Mouse (Mus musculus): Measurements from ENCODE around the gene Rpl29.

Gene Rpl29

DNA sequence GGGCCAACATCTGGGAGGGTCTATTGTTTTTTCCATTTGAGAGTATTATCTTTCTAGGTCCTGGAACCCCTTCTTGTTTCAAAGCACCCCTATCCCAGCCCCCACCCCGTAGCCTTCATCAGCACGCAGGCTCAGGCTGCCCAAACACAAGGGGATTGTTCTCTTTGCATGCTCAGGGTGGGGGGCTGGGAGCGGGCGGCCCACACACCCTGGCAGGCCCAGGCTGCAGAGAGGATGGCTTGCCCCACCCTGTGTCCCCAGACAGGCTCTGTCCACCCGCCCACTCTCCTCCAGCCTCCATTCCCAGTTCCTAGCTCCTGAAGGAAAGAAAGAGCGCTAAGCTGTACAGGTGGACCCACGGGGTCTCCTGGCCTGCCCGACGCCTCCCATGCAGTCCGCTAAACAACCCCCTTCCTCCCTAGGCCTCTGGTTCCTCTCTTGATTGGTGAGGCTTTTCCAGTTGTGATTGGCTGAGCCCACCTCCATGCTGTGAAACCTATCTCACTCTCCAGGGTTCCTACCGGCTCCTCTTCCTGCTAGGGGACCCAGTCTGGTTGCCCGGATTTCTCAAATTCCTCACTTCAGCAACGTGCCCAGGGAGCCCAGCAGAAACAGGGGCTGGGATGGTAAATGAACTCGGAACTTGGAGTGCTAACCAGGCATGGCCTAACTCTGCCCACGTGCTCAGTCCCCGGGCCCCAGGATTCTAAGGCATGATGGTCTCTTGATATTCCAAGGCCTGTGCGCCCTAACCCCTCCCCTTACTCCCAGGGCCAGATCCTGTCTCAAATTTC lies 25.8 kb downstream of the Rpl29 start:
- in situ Hi-C loops (cut with MboI; ENCODE audit: low sequenced_read_pairs) = no loop called here

- in situ Hi-C loops (cut with MboI; ENCODE audit: low sequenced_read_pairs) = no loop called here
These were observed 27.3 kb downstream of the Rpl29 start for GRCm38 (mm10) chr9:106456325-106457162.

GRCm38 (mm10) chr9:106457163-106457559 lies 27.9 kb downstream of the Rpl29 start:
- in situ Hi-C loops (cut with MboI; ENCODE audit: low sequenced_read_pairs) = no loop called here

- in situ Hi-C loops (cut with MboI; ENCODE audit: low sequenced_read_pairs) = no loop called here
These were observed 28.7 kb downstream of the Rpl29 start for GRCm38 (mm10) chr9:106457920-106458319.

DNA sequence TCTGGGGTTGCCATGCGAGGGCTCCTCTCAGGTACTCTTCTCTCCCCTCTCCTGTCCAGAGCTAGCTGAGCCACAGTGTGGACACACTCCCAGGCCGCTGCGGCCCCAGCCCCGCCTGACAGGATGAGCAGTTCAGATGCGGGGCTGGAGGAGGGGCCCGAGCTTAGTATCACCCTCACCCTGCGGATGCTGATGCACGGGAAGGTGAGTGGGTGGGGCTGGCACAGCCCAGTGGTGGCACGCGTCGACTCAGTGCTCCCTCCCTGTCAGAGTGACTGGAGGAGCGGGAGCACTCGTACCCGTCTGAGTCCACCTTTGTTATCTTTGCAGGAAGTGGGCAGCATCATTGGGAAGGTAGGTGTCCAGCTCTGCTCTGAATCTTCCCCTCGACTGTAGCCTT lies 30.7 kb downstream of the Rpl29 start:
- in situ Hi-C loops (cut with MboI; ENCODE audit: low sequenced_read_pairs) = no loop called here

GRCm38 (mm10) chr9:106460401-106461025 lies 31.3 kb downstream of the Rpl29 start:
- in situ Hi-C loops (cut with MboI; ENCODE audit: low sequenced_read_pairs) = no loop called here

- in situ Hi-C loops (cut with MboI; ENCODE audit: low sequenced_read_pairs) = no loop called here
These were observed 31.8 kb downstream of the Rpl29 start for GRCm38 (mm10) chr9:106461026-106461415.

GRCm38 (mm10) chr9:106461641-106462429 lies 32.6 kb downstream of the Rpl29 start:
- in situ Hi-C loops (cut with MboI; ENCODE audit: low sequenced_read_pairs) = no loop called here

- in situ Hi-C loops (cut with MboI; ENCODE audit: low sequenced_read_pairs) = no loop called here
These were observed 33.2 kb downstream of the Rpl29 start for GRCm38 (mm10) chr9:106462430-106462800.

GRCm38 (mm10) chr9:106463122-106464063 lies 34.1 kb downstream of the Rpl29 start:
- in situ Hi-C loops (cut with MboI; ENCODE audit: low sequenced_read_pairs) = no loop called here

GRCm38 (mm10) chr9:106464751-106465541 lies 35.7 kb downstream of the Rpl29 start:
- in situ Hi-C loops (cut with MboI; ENCODE audit: low sequenced_read_pairs) = no loop called here

DNA sequence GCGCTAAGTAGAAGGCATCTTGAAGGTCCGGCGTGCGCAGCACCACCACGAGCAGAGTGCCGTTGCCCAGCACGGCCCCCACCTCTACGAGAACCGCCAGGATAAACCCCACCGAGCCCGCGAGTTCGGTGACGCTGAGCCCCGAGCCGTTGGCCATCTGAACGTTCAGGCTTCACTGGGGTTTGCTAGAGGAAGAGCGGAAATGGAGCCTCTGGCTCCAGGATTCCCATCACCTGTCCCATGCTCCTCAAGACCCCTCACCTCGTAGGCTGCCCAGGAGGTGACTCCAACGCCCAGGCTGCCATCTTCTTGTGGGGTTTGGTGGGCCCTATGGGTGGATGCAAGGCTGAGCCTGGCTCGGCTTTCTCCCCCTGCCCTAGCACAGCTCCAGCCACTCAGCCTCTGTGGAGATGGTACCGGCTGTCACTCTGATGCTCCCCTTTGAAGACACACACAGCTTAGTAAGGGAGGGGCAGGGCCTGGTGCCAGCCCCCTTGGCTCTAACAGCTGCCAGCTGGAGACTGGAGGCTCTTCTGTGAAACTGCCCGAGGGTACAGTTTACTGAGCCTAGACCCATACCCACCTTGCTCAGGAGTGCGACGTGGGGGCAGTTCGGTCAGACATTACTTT lies 36.4 kb downstream of the Rpl29 start, which contains the start of gene Gpr62:
Gene Gpr62, minus strand, starts transcription at position 368 of the 630 bp plus-strand sequence.
- in situ Hi-C loops (cut with MboI; ENCODE audit: low sequenced_read_pairs) = no loop called here

DNA sequence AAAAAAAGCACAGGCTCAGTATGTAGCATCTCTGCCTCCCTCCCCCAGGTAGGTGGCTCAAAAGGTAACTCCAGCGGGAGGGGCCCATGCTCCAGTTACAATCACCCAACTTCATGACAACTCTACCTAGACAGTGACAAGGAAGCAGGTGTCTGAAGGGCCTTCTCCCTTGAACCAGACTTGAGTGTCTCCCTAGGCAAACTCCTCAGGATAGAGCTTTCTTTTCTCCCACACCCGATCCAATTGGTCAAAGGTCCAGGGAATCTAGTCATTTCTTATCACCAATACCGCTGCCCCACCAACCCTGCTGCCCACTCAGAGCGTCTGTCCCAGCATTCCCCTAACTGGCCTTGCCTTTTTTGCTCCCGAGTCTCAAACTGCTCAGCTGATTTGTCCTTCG lies 37.5 kb downstream of the Rpl29 start:
- in situ Hi-C loops (cut with MboI; ENCODE audit: low sequenced_read_pairs) = no loop called here

DNA sequence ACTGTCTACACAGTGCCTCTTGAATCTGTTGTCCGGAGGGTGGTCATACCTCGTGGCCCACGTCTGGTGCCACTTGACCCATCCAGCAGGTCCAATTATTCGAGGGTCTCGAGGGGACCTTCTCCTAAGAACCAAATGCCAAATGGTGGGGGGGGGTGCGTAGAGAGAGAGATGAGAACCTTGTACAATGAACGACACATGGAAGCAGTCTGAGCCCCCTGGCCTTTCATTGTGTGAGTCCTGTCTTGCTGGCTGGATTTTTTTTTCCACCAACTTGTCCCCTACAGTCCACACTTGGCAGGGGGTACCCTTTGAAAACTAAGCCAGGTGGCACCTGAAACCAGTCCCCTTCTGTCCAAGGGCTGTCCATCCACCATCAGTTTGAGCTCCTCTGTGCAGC lies 38.5 kb downstream of the Rpl29 start:
- in situ Hi-C loops (cut with MboI; ENCODE audit: low sequenced_read_pairs) = no loop called here

DNA sequence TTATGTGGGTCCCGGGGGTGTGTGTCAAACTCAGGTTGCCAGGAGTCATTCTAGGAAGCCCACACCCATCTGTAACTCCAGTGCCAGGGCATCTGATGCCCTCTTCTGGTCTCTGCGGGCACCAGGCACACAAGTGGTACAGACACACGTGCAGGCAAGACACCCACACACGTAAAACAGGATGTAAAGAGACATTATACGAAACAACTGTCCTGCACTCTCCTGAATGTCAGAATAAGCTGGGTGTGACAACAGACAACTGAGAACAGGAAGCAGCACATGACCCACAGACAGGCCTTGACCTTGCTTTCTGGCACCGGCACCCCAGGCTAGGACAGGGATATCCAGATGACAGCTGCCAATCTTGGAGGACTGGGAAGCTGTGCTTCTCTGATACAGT lies 40.1 kb downstream of the Rpl29 start:
- in situ Hi-C loops (cut with MboI; ENCODE audit: low sequenced_read_pairs) = no loop called here

DNA sequence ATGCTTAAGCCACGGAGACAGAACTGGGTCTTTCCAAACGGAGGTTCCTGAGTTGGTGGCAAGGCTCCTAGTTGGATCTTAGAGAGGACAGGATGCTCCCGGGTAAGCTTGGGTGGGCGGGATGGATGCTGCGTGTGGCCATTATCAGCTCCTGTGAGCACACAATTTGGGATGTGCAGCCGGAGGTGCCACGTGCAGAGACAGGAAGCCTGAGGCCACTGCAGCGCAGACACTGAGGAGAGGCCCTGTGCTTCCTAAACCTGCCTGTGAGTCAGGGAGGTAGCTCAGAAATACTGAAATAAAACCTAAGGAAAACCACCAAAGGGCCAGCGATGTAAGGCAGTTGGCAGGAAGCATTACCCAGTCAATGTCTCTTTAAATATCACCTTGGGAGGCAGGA lies 40.5 kb downstream of the Rpl29 start:
- in situ Hi-C loops (cut with MboI; ENCODE audit: low sequenced_read_pairs) = no loop called here

GRCm38 (mm10) chr9:106470991-106471750 lies 41.9 kb downstream of the Rpl29 start:
- in situ Hi-C loops (cut with MboI; ENCODE audit: low sequenced_read_pairs) = no loop called here

DNA sequence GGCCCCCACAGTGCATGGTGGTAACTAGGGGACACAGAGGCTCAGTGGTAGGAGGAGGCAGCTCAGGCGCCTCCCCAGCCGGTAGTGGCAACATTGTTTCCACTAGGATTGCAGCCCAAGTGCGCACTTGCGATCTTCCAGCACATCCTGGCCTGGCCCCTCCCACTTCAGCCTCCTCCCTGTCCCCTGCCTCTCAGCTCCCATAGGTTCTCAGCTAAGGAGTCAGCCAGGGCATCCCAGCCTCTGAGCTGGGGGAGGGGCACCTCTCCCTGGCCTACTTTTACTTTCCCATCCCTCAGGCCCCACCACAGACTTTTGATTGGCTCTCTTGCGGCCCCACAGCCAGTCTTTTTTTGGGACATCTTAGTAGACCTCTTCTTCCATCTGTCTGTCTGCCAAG lies 42.6 kb downstream of the Rpl29 start:
- in situ Hi-C loops (cut with MboI; ENCODE audit: low sequenced_read_pairs) = no loop called here
